Mouse (Mus musculus) kidney, embryonic 15.5 days (tissue): ENCODE measurements around the gene Ap3d1. TPM values are rescaled to one million over a fixed set of nuclear protein-coding genes. Genes with fewer than 3 reads are reported as not detected.

ENCODE experiments used
- ATAC-seq: fragments of 200-750 bp; cut with Nextera tagmentation; replicated peaks from 2 replicates; pipeline ENCODE4 v1.8.0; 2017; ENCODE audit warnings: moderate TSS enrichment; ENCODE audit not compliant: low FRiP score
- H3K27ac ChIP-seq: fragments of 300-500 bp; sonication (generic); 2 replicates; pipeline ENCODE4 v1.5.1; 2015; ENCODE audit warnings: mild to moderate bottlenecking, inconsistent platforms
- H3K27me3 ChIP-seq: fragments of 300-500 bp; sonication (generic); 2 replicates; pipeline ENCODE4 v1.6.1; 2015; ENCODE audit warnings: inconsistent platforms
- H3K36me3 ChIP-seq: fragments of 300-500 bp; sonication (generic); 2 replicates; pipeline ENCODE4 v1.6.1; 2015; ENCODE audit warnings: inconsistent platforms
- H3K4me1 ChIP-seq: fragments of 300-500 bp; sonication (generic); 2 replicates; pipeline ENCODE4 v1.6.1; 2015; ENCODE audit warnings: inconsistent platforms
- H3K4me2 ChIP-seq: fragments of 300-500 bp; sonication (generic); 2 replicates; pipeline ENCODE4 v1.6.1; 2015; ENCODE audit warnings: moderate library complexity, mild to moderate bottlenecking, inconsistent platforms
- H3K4me3 ChIP-seq: fragments of 300-500 bp; sonication (generic); replicated peaks from 2 replicates; pipeline ENCODE4 v1.5.1; 2015; ENCODE audit warnings: mild to moderate bottlenecking, inconsistent platforms
- H3K9ac ChIP-seq: fragments of 300-500 bp; sonication (generic); 2 replicates; pipeline ENCODE4 v1.6.1; 2015; ENCODE audit warnings: mild to moderate bottlenecking, inconsistent platforms
- H3K9me3 ChIP-seq: fragments of 300-500 bp; sonication (generic); replicated peaks from 2 replicates; pipeline ENCODE4 v1.6.1; 2016; ENCODE audit warnings: inconsistent platforms
- WGBS: fragments of 180-500 bp; shearing (Covaris S2); methylation state at CpG from one replicate; pipeline ENCODE4 v1.1.7; 2015; ENCODE audit warnings: mixed read lengths; 5-methylcytosine and 5-hydroxymethylcytosine counted together
- polyA plus RNA-seq: library from polyadenylated mRNA; unstranded; fragments of >200 nt; fragmentation: Nextera tagmentation; extraction: Ambion mirVana; gene quantifications from 2 replicates; pipeline ENCODE4 v1.2.1, GENCODE M21; 2015

Ap3d1 gene
- polyA plus RNA-seq, 1 experiment from 2014 or later: 70.9 TPM

DNA sequence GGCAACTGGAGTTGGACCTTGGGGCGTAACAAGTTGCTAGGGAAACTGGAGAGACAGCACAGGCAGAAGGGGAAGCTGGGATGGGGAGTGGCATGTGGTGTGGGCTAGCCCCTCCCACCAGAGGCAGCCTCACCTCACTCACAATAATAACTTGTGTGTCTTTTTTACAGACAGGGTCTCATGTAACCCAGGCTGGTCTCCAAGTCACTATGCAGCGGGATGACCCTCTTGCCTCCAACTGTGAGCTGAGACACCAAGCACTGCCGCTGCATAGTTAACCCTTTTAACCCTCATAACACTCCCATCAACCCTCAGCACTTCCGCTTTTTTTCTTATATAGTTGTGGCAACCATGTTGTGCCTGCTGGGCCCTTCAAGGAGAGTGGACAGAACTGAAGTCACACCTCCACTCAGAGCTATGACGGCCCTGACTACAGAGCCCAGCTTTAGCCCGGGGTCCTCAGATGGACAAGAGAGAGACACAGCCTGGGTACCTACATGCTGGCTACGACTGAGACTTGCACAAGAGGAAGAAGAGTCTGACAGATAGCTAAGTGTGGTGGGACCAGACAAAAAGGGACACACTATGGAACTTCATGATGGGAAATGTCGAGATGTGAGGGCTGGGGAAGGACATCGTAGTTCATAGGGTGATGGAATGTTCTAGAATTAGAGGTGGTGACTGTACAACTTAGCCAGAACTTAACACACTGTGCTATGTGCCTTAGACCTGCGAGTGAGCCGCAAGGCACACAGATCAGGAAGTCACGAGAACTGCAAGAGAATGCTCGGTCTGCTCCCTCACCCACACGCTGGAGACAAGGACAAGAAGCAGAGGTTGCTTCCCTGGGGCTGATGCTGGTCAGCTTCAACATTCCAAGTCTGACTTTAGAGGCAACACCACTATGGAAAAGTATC is 49.6 kb downstream of the Ap3d1 start:
- no peaks in the 10 kb centered on the region for H3K27me3 ChIP-seq
- peaks cover 30% of the 10 kb centered on the region for H3K36me3 ChIP-seq
- H3K4me3 ChIP-seq: no peak overlapping the region
- H3K9me3 ChIP-seq: no peaks in the 10 kb centered on the region
- peak overlapping the region; percentile 10; the same call in 1 of the 2 replicates for H3K27ac ChIP-seq
- H3K4me2 ChIP-seq: no peak overlapping the region
- ATAC-seq: no peak
- WGBS: 76% methylated on average over 14 of the region's 14 CpGs
- no peak overlapping the region for H3K9ac ChIP-seq
- H3K4me1 ChIP-seq: peaks cover 32% of the 10 kb centered on the region

- H3K27ac ChIP-seq: no peak overlapping the region
- ATAC-seq: peak; percentile 74
- no peaks in the 10 kb centered on the region for H3K27me3 ChIP-seq
- no peak overlapping the region for H3K9ac ChIP-seq
- H3K36me3 ChIP-seq: peaks cover 54% of the 10 kb centered on the region
- H3K4me1 ChIP-seq: no peaks in the 10 kb centered on the region
- no peak overlapping the region for H3K4me2 ChIP-seq
- H3K9me3 ChIP-seq: no peaks in the 10 kb centered on the region
- WGBS: 34% methylated on average over 5 of the region's 5 CpGs
- H3K4me3 ChIP-seq: no peak overlapping the region
These were observed 54.2 kb downstream of the Ap3d1 start for GRCm38 (mm10) chr10:80687850-80688249.

DNA sequence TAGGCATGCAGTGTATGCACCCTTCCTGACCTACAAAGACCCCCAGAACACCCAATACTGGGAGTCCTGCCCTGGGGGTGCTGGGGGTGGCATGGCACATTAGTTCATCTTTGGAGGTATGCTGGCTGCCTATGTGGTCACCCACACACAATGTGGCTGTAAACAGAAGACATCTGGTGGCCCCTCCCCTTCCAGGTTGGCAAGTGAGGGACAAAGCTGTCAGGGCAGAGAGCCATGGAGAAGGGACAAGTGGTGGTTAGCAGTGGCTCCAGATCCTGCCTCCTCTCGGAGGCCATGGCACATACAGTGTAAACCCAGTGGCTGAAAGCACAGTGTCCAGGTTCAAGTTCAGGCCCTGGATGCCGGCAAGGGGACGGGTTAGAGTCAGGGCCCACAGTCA is 55.4 kb downstream of the Ap3d1 start:
- no peak overlapping the region for H3K27ac ChIP-seq
- peaks cover 54% of the 10 kb centered on the region for H3K36me3 ChIP-seq
- 93% methylated on average over 3 of the region's 3 CpGs for WGBS
- no peak for ATAC-seq
- H3K27me3 ChIP-seq: no peaks in the 10 kb centered on the region
- no peaks in the 10 kb centered on the region for H3K4me1 ChIP-seq
- no peak overlapping the region for H3K4me2 ChIP-seq
- H3K9me3 ChIP-seq: no peaks in the 10 kb centered on the region
- H3K9ac ChIP-seq: no peak overlapping the region
- no peak overlapping the region for H3K4me3 ChIP-seq

DNA sequence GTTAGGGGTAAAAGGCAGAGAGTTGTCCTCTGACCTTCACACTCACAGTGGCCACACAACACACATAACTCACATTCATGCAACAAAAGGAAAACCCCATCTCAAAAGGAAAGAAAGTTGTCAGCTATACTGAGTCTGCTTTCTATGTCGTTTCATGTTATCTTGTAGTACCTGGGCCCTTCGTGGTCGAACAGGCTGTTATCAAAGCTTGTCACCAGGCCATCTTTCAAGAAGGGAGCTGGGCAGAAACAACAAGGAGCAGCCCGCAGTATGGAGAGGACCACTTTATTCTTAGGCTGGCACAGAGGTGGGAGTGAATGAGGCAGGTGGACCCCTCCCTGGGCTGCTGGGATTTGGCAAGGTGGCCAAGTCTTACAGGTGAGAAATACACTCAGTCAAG is 57.1 kb downstream of the Ap3d1 start:
- Histone ChIP-seq H3K4me3 (no peak overlapping the region), H3K27me3 (no peaks in the 10 kb centered on the region), H3K4me2 (no peak overlapping the region), H3K36me3 (peaks cover 40% of the 10 kb centered on the region), H3K27ac (no peak overlapping the region), H3K4me1 (peaks cover 5% of the 10 kb centered on the region), H3K9ac (no peak overlapping the region), H3K9me3 (no peaks in the 10 kb centered on the region)
- no peak for ATAC-seq
- 83% methylated on average over 4 of the region's 4 CpGs for WGBS

- Histone ChIP-seq H3K27ac (no peak overlapping the region), H3K27me3 (no peaks in the 10 kb centered on the region), H3K4me2 (no peak overlapping the region), H3K9ac (0 out of 2 replicates have a peak overlapping the region, but pooled peaks have one; percentile 1), H3K4me1 (peaks cover 13% of the 10 kb centered on the region), H3K4me3 (no peak overlapping the region), H3K36me3 (peaks cover 33% of the 10 kb centered on the region), H3K9me3 (no peaks in the 10 kb centered on the region)
- ATAC-seq: no peak
- 51% methylated on average over 6 of the region's 6 CpGs for WGBS
These were observed 57.9 kb downstream of the Ap3d1 start for GRCm38 (mm10) chr10:80684214-80684613.

DNA sequence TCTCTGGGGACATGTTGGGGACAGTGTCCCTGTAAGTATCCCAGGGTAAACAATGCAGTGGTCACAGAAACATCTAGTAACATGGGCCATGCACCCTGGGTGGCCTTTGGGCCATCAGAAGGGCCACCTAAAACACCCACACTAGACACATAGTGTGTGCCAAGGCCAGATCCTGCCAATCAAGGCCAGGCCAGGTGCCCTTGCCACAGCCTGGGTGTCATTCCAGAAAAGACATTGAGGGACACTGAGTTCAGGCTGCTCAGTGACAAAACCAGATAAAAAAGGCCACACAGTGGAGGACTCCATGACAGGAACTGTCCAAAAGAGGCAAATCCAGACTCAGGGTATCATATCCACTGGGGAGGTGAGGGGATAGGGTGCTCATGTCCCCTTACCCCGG is 58.4 kb downstream of the Ap3d1 start:
- no peaks in the 10 kb centered on the region for H3K27me3 ChIP-seq
- no peak overlapping the region for H3K4me2 ChIP-seq
- no peaks in the 10 kb centered on the region for H3K9me3 ChIP-seq
- H3K4me3 ChIP-seq: no peak overlapping the region
- 88% methylated on average over 1 of the region's 1 CpGs for WGBS
- peaks cover 30% of the 10 kb centered on the region for H3K36me3 ChIP-seq
- H3K4me1 ChIP-seq: peaks cover 19% of the 10 kb centered on the region
- ATAC-seq: no peak
- no peak overlapping the region for H3K27ac ChIP-seq
- H3K9ac ChIP-seq: 0 out of 2 replicates have a peak overlapping the region, but pooled peaks have one; percentile 1

GRCm38 (mm10) chr10:80682003-80682402 is 60.1 kb downstream of the Ap3d1 start:
- H3K9me3 ChIP-seq: no peaks in the 10 kb centered on the region
- H3K4me3 ChIP-seq: no peak overlapping the region
- WGBS: 92% methylated on average over 6 of the region's 6 CpGs
- H3K4me2 ChIP-seq: no peak overlapping the region
- ATAC-seq: no peak
- no peak overlapping the region for H3K27ac ChIP-seq
- peaks cover 35% of the 10 kb centered on the region for H3K4me1 ChIP-seq
- peaks cover 25% of the 10 kb centered on the region for H3K36me3 ChIP-seq
- H3K27me3 ChIP-seq: no peaks in the 10 kb centered on the region
- no peak overlapping the region for H3K9ac ChIP-seq

GRCm38 (mm10) chr10:80680260-80680696 is 61.8 kb downstream of the Ap3d1 start:
- Histone ChIP-seq H3K27me3 (no peaks in the 10 kb centered on the region), H3K36me3 (peaks cover 8% of the 10 kb centered on the region; the same call in 1 of the 2 replicates), H3K4me1 (peaks cover 39% of the 10 kb centered on the region), H3K9me3 (no peaks in the 10 kb centered on the region), H3K4me2 (no peak overlapping the region), H3K4me3 (no peak overlapping the region), H3K9ac (0 out of 2 replicates have a peak overlapping the region, but pooled peaks have one; percentile 15), H3K27ac (peak overlapping the region; percentile 98)
- 64% methylated on average over 2 of the region's 2 CpGs for WGBS
- ATAC-seq: no peak

GRCm38 (mm10) chr10:80679556-80680259 is 62.4 kb downstream of the Ap3d1 start:
- Histone ChIP-seq H3K9ac (0 out of 2 replicates have a peak overlapping the region, but pooled peaks have one; percentile 15), H3K36me3 (peaks cover 3% of the 10 kb centered on the region; the same call in 1 of the 2 replicates), H3K4me3 (no peak overlapping the region), H3K27me3 (no peaks in the 10 kb centered on the region), H3K4me1 (peaks cover 45% of the 10 kb centered on the region), H3K4me2 (no peak overlapping the region; the same call in 1 of the 2 replicates), H3K9me3 (no peaks in the 10 kb centered on the region), H3K27ac (peak overlapping the region; percentile 98)
- 25% methylated on average over 9 of the region's 9 CpGs for WGBS
- ATAC-seq: no peak

GRCm38 (mm10) chr10:80678601-80679377 is 63.3 kb downstream of the Ap3d1 start:
- Histone ChIP-seq H3K36me3 (no peaks in the 10 kb centered on the region), H3K4me1 (peaks cover 54% of the 10 kb centered on the region), H3K4me3 (no peak overlapping the region), H3K4me2 (peak overlapping the region; percentile 81), H3K27me3 (no peaks in the 10 kb centered on the region), H3K9ac (0 out of 2 replicates have a peak overlapping the region, but pooled peaks have one; percentile 5), H3K27ac (peak overlapping the region; percentile 98), H3K9me3 (no peaks in the 10 kb centered on the region)
- no peak for ATAC-seq
- WGBS: 46% methylated on average over 8 of the region's 10 CpGs

DNA sequence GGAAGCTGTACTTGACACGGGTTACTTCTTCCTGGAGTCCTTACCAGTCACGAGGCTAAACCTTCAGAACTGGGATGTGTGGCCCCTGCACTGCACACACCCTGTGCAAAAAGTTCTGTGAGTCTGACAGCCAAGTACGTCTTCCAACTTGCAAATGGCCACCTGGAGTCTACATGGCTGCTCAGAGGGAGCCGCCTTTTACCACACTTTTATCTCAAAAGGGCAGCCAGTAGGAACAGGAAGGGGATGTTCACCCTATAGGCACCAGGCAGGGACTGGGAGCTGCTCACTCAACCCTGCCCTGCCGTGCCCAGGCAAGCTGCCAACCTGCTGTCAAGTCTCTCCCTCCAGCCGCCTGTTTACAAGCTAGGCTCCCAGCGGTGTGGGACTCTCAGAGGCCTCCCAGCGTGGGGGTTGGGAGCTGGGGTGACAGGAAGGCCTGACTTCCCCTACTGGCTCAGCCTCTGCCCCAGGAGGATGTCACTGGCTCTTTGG is 64.1 kb downstream of the Ap3d1 start, which contains the start of gene Mknk2:
Gene Mknk2 (minus strand): TSS at position 171 of the 495 bp plus-strand sequence.
- peak; percentile 63 for ATAC-seq
- Histone ChIP-seq H3K9me3 (no peaks in the 10 kb centered on the region), H3K27me3 (no peaks in the 10 kb centered on the region), H3K27ac (peak within 1 kb of the TSS; percentile 98), H3K4me1 (peaks cover 62% of the 10 kb centered on the region), H3K4me2 (peak within 1 kb of the TSS; percentile 81), H3K4me3 (peak within 1 kb of the TSS; percentile 91), H3K36me3 (peaks cover 7% of the 10 kb centered on the region; the same call in 1 of the 2 replicates), H3K9ac (peak within 1 kb of the TSS; percentile 70)
- WGBS: 4% methylated on average over 8 of the region's 8 CpGs
